Mouse (Mus musculus) hindbrain, embryonic 11.5 days (tissue): Measurements from ENCODE around the gene Baiap2l2. TPM values are rescaled to one million over a fixed set of nuclear protein-coding genes. Genes with fewer than 3 reads are reported as not detected.
"Not testable (repeated sequence)": the region's sequence is repeated elsewhere in the genome, so short reads cannot be mapped to it uniquely, and the experiment has no call there.

Experiments used
- ATAC-seq: fragments of 200-750 bp; cut with Nextera tagmentation; 2 replicates; pipeline ENCODE4 v1.8.0; 2017; ENCODE audit warnings: mild to moderate bottlenecking, moderate TSS enrichment, moderate library complexity; ENCODE audit not compliant: low FRiP score
- DNase-seq: peaks from one replicate; pipeline ENCODE4 v3.0.0-alpha.2; 2015; ENCODE audit warnings: low spot score
- H3K27ac ChIP-seq: fragments of 300-500 bp; sonication (generic); 2 replicates; pipeline ENCODE4 v1.5.1; 2014; ENCODE audit warnings: mild to moderate bottlenecking, low read depth, low read length
- H3K27me3 ChIP-seq: fragments of 300-500 bp; sonication (generic); 2 replicates; pipeline ENCODE4 v1.6.1; 2014; ENCODE audit warnings: mild to moderate bottlenecking, low read length, moderate library complexity, mixed read lengths; ENCODE audit not compliant: control insufficient read depth, insufficient read depth
- H3K36me3 ChIP-seq: fragments of 300-500 bp; sonication (generic); 2 replicates; pipeline ENCODE4 v1.6.1; 2014; ENCODE audit warnings: mild to moderate bottlenecking, low read length, moderate library complexity, mixed read lengths; ENCODE audit not compliant: control insufficient read depth, insufficient read depth
- H3K4me1 ChIP-seq: fragments of 300-500 bp; sonication (generic); replicated peaks from 2 replicates; pipeline ENCODE4 v1.6.1; 2014; ENCODE audit warnings: low read length, mixed read lengths; ENCODE audit not compliant: control insufficient read depth, insufficient read depth
- H3K4me2 ChIP-seq: fragments of 300-500 bp; sonication (generic); replicated peaks from 2 replicates; pipeline ENCODE4 v1.6.1; 2014; ENCODE audit warnings: mild to moderate bottlenecking, low read depth, low read length
- H3K4me3 ChIP-seq: fragments of 300-500 bp; sonication (generic); 2 replicates; pipeline ENCODE4 v1.5.1; 2014; ENCODE audit warnings: low read depth, low read length
- H3K9ac ChIP-seq: fragments of 300-500 bp; sonication (generic); 2 replicates; pipeline ENCODE4 v1.6.1; 2014; ENCODE audit warnings: low read depth, low read length
- H3K9me3 ChIP-seq: fragments of 300-500 bp; sonication (generic); 2 replicates; pipeline ENCODE4 v1.6.1; 2016; ENCODE audit warnings: low read length; ENCODE audit not compliant: control insufficient read depth
- WGBS: fragments of 180-500 bp; shearing (Covaris S2); extraction: QIAGEN DNeasy Blood & Tissue Kit; methylation state at CpG from one replicate; pipeline ENCODE4 v1.1.7; 2014; 5-methylcytosine and 5-hydroxymethylcytosine counted together
- polyA plus RNA-seq: library from polyadenylated mRNA; unstranded; fragments of >200 nt; fragmentation: Nextera tagmentation; extraction: Ambion mirVana; gene quantifications from 2 replicates; pipeline ENCODE4 v1.2.1, GENCODE M21; 2014

Baiap2l2 gene
- polyA plus RNA-seq, 1 experiment from 2014 or later, result 1.4 TPM

DNA sequence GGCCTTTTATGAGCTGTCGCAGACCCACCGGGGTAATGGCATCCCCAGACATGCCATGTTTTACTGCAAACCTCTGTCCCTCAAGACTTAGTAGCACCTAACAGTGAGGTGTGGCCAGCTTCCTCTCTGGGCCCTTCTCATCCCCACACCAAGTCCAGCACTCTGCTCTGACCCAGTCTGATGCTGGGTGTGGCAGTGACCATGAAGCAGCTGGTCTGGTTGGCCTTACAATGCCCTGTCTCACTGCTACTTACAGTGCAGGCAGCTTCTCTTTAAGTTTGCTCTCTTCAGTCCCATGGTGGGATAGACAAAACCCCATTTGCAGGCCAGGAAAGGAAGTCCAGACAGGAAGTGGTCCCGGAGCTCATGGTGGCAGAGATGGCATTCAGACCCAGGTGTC, 40.0 kb downstream of the Baiap2l2 start:
- H3K9me3 ChIP-seq, result no peaks in the 10 kb centered on the region
- H3K4me3 ChIP-seq, result no peak overlapping the region
- H3K4me2 ChIP-seq, result no peak overlapping the region
- peaks cover 13% of the 10 kb centered on the region for H3K36me3 ChIP-seq
- no peaks in the 10 kb centered on the region for H3K27me3 ChIP-seq
- WGBS, result 88% methylated on average over 3 of the region's 3 CpGs
- no peak for DNase-seq
- H3K9ac ChIP-seq, result no peak overlapping the region
- H3K27ac ChIP-seq, result no peak overlapping the region
- no peak for ATAC-seq
- peaks cover 3% of the 10 kb centered on the region; the same call in 1 of the 2 replicates for H3K4me1 ChIP-seq

DNA sequence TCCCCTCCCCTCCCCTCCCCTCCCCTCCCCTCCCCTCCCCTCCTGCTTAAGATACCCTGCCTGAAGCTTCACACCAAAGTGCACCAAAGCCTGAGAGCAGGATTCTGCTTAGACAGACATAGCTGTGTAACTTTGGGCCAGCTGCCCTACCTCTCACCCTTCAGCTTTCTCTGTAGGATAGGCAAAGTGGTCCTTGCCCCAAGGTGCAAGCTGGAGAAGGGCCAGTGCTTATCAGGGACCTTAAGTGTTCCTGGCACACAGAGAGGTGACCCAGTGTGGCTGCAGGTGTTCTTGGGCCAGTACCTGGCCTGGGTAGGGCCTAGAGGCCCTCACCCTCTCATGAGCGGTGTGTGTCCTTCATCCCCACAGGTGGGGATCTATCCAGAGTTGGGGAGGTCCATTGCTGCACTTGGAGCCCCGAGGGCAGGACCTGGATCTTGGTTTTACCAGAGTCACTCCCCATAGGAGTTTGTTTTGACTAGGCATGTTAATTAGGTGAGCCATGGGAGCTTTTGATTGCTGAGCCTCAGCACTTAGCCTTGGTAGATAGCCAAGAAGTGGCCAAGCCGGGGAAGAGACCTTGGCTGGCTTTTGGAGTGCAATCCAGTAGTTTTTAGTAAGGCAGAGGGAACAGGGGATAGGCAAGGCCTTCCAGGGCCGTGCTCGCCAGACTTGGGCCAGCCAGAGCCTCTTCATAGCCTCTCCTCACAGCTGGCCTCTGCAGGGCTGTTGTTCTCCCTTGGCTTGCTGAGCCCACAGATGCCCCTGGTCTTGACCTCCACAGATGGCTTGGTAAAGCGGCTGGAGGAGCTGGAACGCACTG, 41.1 kb downstream of the Baiap2l2 start:
- H3K36me3 ChIP-seq, result peaks cover 13% of the 10 kb centered on the region
- WGBS, result 72% methylated on average over 7 of the region's 7 CpGs

DNA sequence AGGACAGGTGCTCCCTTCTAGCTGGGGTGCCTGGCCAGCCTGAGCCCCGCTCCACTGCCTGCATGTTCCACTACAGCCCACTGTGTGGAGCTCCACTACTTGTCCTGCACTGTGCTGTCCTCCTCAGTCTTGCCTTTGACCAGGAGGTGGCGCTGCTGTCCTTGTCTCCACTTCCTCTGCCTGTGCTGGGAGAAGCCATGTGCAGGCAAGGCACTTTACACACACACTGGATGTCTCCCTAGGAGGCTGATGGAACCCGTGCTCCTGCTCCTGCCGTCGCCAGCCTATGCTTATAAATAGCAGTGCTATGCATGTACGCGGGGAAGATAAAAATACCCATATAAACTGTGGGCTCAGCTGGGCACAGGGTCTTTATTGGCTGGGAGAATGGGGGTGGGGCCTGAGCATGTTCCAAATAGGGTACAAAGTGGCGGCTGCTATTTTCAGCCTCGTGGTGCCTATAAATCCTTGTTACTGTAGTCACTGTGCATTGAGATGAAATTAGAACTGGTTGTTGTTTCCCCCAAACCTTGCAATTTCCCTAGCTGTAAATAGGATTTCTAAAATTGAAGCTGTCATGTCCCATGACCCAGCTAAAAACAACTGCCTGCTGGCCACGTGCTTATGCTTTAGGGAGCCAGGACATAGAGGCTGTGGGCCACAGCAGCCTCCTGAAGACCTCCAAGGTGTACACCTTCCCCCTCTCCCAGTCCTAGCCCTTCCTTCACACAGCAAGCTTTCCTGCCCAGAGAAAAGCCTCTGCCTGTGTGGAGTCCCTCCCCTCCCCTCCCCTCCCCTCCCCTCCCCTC, 41.9 kb downstream of the Baiap2l2 start:
- H3K27me3 ChIP-seq, result no peaks in the 10 kb centered on the region
- ATAC-seq (peak; percentile 96), DNase-seq (peak; percentile 96)
- no peak overlapping the region for H3K27ac ChIP-seq
- WGBS, result 27% methylated on average over 10 of the region's 10 CpGs
- H3K4me1 ChIP-seq, result peaks cover 3% of the 10 kb centered on the region; the same call in 1 of the 2 replicates
- H3K4me3 ChIP-seq, result no peak overlapping the region
- no peaks in the 10 kb centered on the region for H3K9me3 ChIP-seq
- H3K9ac ChIP-seq, result no peak overlapping the region
- no peak overlapping the region for H3K4me2 ChIP-seq
- H3K36me3 ChIP-seq, result peaks cover 13% of the 10 kb centered on the region

More for the DNA sequence above, 41.1 kb downstream of the Baiap2l2 start:
- no peak overlapping the region for H3K27ac ChIP-seq
- H3K9me3 ChIP-seq, result no peaks in the 10 kb centered on the region
- no peak for DNase-seq
- H3K4me1 ChIP-seq, result peaks cover 3% of the 10 kb centered on the region; the same call in 1 of the 2 replicates
- H3K4me2 ChIP-seq, result no peak overlapping the region
- no peak for ATAC-seq
- no peak overlapping the region for H3K9ac ChIP-seq
- no peak overlapping the region for H3K4me3 ChIP-seq
- no peaks in the 10 kb centered on the region for H3K27me3 ChIP-seq

DNA sequence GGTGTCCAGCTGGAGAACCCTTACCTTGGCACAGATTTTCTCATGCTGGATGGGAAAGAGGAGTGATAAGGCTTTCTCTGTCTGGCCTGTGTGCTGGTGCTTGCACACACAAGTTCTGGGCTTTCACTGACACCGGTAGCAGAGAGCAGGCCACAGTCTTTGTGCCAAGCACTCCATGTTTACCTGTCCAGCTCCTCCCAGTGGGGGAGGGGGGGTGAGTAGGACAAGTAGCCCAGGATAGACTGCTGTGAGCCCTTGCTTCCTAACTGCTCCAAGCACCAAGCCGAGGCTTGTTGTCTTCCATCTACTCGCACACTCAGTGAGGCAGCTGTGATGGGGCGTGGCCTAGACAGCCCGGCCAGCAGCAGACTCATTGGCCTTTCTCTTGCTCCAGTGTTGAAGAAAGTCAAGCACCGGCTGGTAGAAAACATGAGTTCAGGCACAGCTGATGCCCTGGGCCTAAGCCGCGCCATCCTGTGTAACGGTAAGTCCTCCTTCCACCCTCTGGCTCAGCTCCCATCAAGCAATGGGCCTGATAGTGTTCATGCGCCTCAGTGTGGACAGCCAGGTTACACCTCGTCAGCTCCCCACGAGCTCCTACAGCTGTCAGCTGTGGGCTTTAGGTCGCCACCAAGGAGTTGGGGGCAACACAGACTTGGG, 42.6 kb downstream of the Baiap2l2 start:
- no peaks in the 10 kb centered on the region for H3K9me3 ChIP-seq
- ATAC-seq (no peak; the same call in 1 of the 2 replicates), DNase-seq (no peak)
- H3K27ac ChIP-seq, result no peak overlapping the region
- 74% methylated on average over 13 of the region's 13 CpGs for WGBS
- no peak overlapping the region for H3K9ac ChIP-seq
- no peaks in the 10 kb centered on the region for H3K27me3 ChIP-seq
- H3K4me1 ChIP-seq, result peaks cover 3% of the 10 kb centered on the region; the same call in 1 of the 2 replicates
- no peak overlapping the region for H3K4me2 ChIP-seq
- H3K36me3 ChIP-seq, result peaks cover 9% of the 10 kb centered on the region
- H3K4me3 ChIP-seq, result no peak overlapping the region

DNA sequence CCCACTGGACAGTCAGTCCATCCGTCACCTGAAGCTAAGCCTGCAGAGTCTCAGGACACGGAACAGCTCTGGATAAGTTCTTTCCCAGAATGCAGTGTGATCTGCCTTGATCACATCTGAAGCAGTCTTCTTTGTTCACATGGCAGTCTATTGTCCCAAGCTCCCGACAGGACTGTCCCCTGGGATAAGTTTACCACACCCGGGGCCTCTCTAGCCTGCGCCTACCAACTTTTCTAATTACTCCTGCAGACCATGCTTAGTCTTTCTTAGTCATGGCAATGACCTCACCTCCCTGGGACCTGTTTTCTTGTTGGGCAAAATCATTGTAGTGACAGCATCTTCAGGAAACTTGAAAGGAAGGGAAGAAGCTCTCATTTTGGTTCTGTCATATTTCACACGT, 47.3 kb downstream of the Baiap2l2 start:
- peaks cover 2% of the 10 kb centered on the region; the same call in 1 of the 2 replicates for H3K36me3 ChIP-seq
- no peak overlapping the region for H3K4me2 ChIP-seq
- H3K27ac ChIP-seq, result no peak overlapping the region
- WGBS, result 76% methylated on average over 6 of the region's 6 CpGs
- no peaks in the 10 kb centered on the region for H3K27me3 ChIP-seq
- H3K4me3 ChIP-seq, result no peak overlapping the region
- H3K4me1 ChIP-seq, result no peaks in the 10 kb centered on the region
- H3K9me3 ChIP-seq, result no peaks in the 10 kb centered on the region
- DNase-seq (no peak), ATAC-seq (no peak)
- no peak overlapping the region for H3K9ac ChIP-seq

DNA sequence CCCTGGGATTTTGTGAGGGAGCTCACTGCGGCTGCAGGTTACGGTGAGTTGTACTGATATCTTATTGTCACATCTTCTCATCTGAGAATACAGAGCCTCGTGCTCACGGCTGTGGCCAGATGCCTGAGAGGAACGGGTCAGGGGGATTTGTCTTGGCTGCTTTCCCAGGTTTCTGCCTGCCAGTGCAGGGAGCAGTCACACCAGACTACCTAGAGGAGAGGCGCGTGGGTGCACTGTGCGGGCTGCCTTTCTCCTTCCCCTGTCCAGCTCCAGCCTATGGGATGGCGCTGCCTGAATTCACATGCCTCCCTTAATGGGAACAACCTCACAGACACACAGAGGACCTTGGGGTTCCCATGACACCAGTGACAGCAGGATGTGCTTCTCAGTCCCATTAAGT, 50.1 kb downstream of the Baiap2l2 start:
- no peaks in the 10 kb centered on the region for H3K27me3 ChIP-seq
- no peak for ATAC-seq
- WGBS, result 92% methylated on average over 9 of the region's 9 CpGs

DNA sequence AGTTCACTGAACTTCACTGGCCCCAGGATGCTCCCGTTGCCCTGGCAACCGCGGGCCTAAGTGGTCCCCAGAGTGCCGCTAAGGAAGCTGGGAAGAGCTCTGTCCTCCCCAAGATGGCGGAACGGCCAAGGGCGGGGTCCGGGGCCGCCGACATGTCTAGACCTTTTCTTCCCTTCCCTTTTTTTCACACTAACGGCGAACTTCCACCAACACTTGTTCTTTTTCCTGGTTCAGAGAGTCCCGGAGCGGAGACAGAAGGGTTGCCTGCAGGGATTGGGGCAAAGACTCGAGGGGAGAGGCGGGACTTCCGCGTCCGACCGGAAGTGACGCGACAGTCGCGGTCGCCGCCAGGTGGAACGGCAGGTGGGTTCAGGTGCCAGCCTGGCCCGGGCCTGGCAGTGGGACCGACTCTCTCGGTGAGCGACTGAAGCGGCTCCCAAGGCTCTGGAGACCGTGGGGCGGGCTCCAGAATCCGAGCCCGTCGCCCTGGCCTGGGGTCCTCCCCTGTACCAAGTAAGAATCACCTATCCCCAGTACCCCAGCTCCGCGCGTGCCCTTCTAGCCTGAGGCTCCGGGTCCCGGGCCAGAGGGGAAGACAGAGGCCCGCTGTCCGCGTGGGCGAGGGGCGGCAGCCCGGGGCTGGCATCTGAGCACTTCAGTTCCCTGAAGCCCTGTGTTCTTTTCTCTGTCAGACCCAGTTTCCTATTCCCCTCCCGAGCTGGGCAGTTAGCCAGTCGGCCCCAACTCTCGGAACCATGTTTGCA, 56.1 kb downstream of the Baiap2l2 start, which contains the start of the genes Pick1 and Gm49486:
Gene Pick1, plus strand, starts transcription at position 116 of the 764 bp plus-strand sequence.
Gene Gm49486, plus strand, starts transcription at position 334 of the 764 bp plus-strand sequence.
- ATAC-seq (peak; percentile 91), DNase-seq (peak; percentile 95)
- Histone ChIP-seq H3K9ac (peak within 1 kb of the TSS; percentile 92), H3K27ac (peak within 1 kb of the TSS; percentile 97), H3K27me3 (no peaks in the 10 kb centered on the region), H3K4me3 (peak within 1 kb of the TSS; percentile 90), H3K36me3 (no peaks in the 10 kb centered on the region), H3K4me2 (peak within 1 kb of the TSS; percentile 100), H3K4me1 (peaks cover 3% of the 10 kb centered on the region), H3K9me3 (no peaks in the 10 kb centered on the region)
- WGBS, result 2% methylated on average over 51 of the region's 51 CpGs

More for the DNA sequence above, 50.1 kb downstream of the Baiap2l2 start:
- Histone ChIP-seq H3K9me3 (no peaks in the 10 kb centered on the region), H3K4me1 (no peaks in the 10 kb centered on the region), H3K36me3 (no peaks in the 10 kb centered on the region; the same call in 1 of the 2 replicates), H3K9ac (no peak overlapping the region), H3K4me2 (no peak overlapping the region), H3K27ac (no peak overlapping the region), H3K4me3 (no peak overlapping the region)
- no peak for DNase-seq

DNA sequence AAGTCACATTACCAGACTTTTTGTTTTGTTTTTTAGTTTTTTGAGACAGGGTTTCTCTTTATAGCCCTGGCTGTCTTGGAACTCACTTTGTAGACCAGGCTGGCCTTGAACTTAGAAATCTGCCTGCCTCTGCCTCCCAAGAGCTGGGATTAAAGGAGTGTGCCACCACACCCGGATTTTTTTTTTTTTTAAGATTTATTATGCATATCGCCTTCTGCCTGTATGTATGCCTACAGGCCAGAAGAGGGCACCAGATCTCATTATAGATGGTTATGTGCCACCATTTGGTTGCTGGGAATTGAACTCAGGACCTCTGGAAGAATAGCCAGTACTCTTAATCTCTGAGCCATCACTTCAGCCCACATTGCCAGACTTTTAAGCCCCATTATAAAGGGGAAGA, 59.6 kb downstream of the Baiap2l2 start:
- not testable (repeated sequence) for H3K27me3 ChIP-seq, H3K4me2 ChIP-seq, DNase-seq, H3K36me3 ChIP-seq, H3K9me3 ChIP-seq, H3K27ac ChIP-seq, ATAC-seq, H3K9ac ChIP-seq, H3K4me3 ChIP-seq
- 65% methylated on average over 2 of the region's 2 CpGs for WGBS
- peaks cover 11% of the 10 kb centered on the region for H3K4me1 ChIP-seq
